Mouse (Mus musculus) ES-Bruce4 (cell line): ENCODE data around the gene Pakap. TPM values are rescaled to one million over a fixed set of nuclear protein-coding genes. Genes with fewer than 3 reads are reported as not detected.

Experiments
- H3K27ac ChIP-seq: 2 replicates; pipeline ENCODE4 v1.5.1; 2012; ENCODE audit warnings: low read length, inconsistent platforms; ENCODE audit not compliant: insufficient read depth
- H3K27me3 ChIP-seq: 2 replicates; pipeline ENCODE4 v1.6.1; 2012; ENCODE audit warnings: mild to moderate bottlenecking, low read length, inconsistent platforms; ENCODE audit not compliant: control insufficient read depth, poor library complexity, insufficient read depth, severe bottlenecking
- H3K36me3 ChIP-seq: 2 replicates; pipeline ENCODE4 v1.6.1; 2012; ENCODE audit warnings: inconsistent platforms, mild to moderate bottlenecking, low read length, moderate library complexity; ENCODE audit not compliant: control insufficient read depth, poor library complexity, insufficient read depth, severe bottlenecking
- H3K4me1 ChIP-seq: one replicate; pipeline ENCODE4 v1.8.1; 2011; ENCODE audit warnings: low read length; ENCODE audit not compliant: control insufficient read depth, insufficient read depth
- H3K4me3 ChIP-seq: 2 replicates; pipeline ENCODE4 v1.5.1; 2011; ENCODE audit warnings: low read depth, mild to moderate bottlenecking, low read length
- H3K9ac ChIP-seq: 2 replicates; pipeline ENCODE4 v1.6.1; 2012; ENCODE audit warnings: low read depth, mild to moderate bottlenecking, inconsistent platforms; ENCODE audit not compliant: poor library complexity, severe bottlenecking
- H3K9me3 ChIP-seq: replicated peaks from 2 replicates; pipeline ENCODE4 v1.6.1; 2012; ENCODE audit warnings: mild to moderate bottlenecking, low read length, inconsistent platforms; ENCODE audit not compliant: control insufficient read depth, poor library complexity, insufficient read depth, severe bottlenecking
- CTCF ChIP-seq: IDR thresholded peaks from one replicate; pipeline ENCODE4 v1.8.1; 2011; ENCODE audit warnings: low read depth, low read length
- EP300 ChIP-seq: IDR thresholded peaks from 2 replicates; pipeline ENCODE4 v1.6.1; 2011; ENCODE audit warnings: low read depth, low read length; ENCODE audit not compliant: insufficient read depth
- POLR2A ChIP-seq: IDR thresholded peaks from one replicate; pipeline ENCODE4 v1.8.1; 2011; ENCODE audit warnings: low read length; ENCODE audit not compliant: insufficient read depth
- polyA plus RNA-seq: library from polyadenylated mRNA; stranded (reverse); fragments of >200 nt; gene quantifications from 2 replicates; pipeline ENCODE4 v1.2.4, GENCODE M21; 2011; ENCODE audit warnings: low read depth; ENCODE audit not compliant: missing spikeins, insufficient read depth, insufficient read length

The Pakap gene
- polyA plus RNA-seq, 1 experiment = 2.4 TPM

GRCm38 (mm10) chr4:57922171-57922570 is 354.2 kb downstream of the Pakap start:
- no peak for TF ChIP-seq CTCF
- H3K4me3 ChIP-seq = no peak overlapping the region
- H3K36me3 ChIP-seq = no peaks in the 10 kb centered on the region
- no peak overlapping the region for H3K27ac ChIP-seq
- H3K4me1 ChIP-seq = peaks cover 5% of the 10 kb centered on the region
- no peaks in the 10 kb centered on the region for H3K27me3 ChIP-seq
- H3K9ac ChIP-seq = no peak overlapping the region
- no peaks in the 10 kb centered on the region for H3K9me3 ChIP-seq

DNA sequence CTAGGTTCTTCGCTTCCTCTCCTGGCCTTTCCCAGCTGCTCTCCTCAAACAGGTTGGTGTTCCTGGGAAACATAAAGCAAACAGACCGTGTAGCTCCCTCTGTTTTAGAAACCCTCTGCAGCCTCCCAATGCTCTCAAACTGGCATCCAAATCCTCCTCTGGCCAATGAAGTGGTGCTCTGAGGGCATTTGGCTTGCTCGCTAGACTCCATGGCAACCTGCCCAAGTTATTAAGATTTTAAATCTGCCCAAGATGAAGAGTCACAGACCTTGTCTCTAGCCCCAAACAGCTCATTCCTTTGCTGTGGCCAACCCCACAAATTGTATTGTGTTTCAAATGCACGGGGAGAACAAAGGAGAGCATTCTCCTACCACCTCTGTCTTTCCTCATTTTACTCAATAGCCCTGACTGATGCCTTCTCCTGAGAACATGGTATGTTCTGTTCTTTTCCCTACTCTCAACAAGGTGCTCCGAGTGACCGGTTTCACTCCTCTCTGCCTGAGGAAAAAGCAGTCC is 356.6 kb downstream of the Pakap start:
- Histone ChIP-seq H3K4me1 (peaks cover 5% of the 10 kb centered on the region), H3K36me3 (no peaks in the 10 kb centered on the region), H3K9me3 (no peaks in the 10 kb centered on the region), H3K27me3 (no peaks in the 10 kb centered on the region), H3K9ac (no peak overlapping the region), H3K4me3 (no peak overlapping the region), H3K27ac (no peak overlapping the region)
- TF ChIP-seq EP300 = no peak
- no peak for TF ChIP-seq CTCF
- no peak for TF ChIP-seq POLR2A

- TF ChIP-seq CTCF (no peak), POLR2A (no peak), EP300 (no peak)
- Histone ChIP-seq H3K36me3 (no peaks in the 10 kb centered on the region), H3K9ac (no peak overlapping the region), H3K27me3 (no peaks in the 10 kb centered on the region), H3K4me3 (no peak overlapping the region), H3K27ac (no peak overlapping the region), H3K9me3 (no peaks in the 10 kb centered on the region), H3K4me1 (peaks cover 2% of the 10 kb centered on the region)
Observed at GRCm38 (mm10) chr4:57927464-57928205, 359.7 kb downstream of the Pakap start.

DNA sequence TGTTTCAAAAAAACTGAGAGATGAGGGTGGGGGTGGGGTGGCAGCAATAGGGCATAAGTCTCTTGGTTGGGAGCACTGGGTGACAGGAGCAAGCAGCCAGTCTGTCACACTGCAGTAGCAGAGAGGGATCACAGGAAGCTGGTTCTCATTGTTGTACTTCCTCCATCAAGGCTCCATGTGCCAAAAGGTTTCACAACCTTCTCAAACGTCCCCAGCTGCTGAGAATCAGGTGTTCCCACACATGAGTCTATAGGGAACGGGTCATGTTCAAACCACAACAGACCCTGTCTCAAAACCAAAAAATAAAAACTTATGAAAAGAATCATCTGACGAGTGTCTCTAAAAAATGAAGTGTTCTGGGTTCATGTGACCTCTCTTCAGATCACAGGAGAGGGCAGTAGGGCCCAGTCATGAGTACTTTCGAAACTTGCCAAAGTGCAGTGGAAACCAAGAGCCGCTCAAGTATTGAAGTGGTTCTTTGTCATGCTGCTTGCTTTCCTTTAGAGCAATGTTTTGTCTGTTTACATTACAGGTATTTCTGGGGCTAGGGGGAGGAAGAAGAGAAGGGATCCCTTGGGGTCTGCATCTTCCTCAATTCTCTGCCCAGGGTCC is 362.7 kb downstream of the Pakap start:
- no peaks in the 10 kb centered on the region for H3K36me3 ChIP-seq
- H3K27me3 ChIP-seq = no peaks in the 10 kb centered on the region
- TF ChIP-seq CTCF (no peak), POLR2A (no peak)

GRCm38 (mm10) chr4:57934181-57934580 is 366.2 kb downstream of the Pakap start:
- TF ChIP-seq EP300 (0 out of 2 replicates have a peak, but pooled peaks have one; percentile 28), POLR2A (no peak), CTCF (no peak)
- H3K36me3 ChIP-seq = no peaks in the 10 kb centered on the region
- no peak overlapping the region for H3K4me3 ChIP-seq

More for the DNA sequence above, 362.7 kb downstream of the Pakap start:
- Histone ChIP-seq H3K4me1 (no peaks in the 10 kb centered on the region), H3K9ac (no peak overlapping the region), H3K4me3 (no peak overlapping the region), H3K9me3 (no peaks in the 10 kb centered on the region), H3K27ac (no peak overlapping the region)

GRCm38 (mm10) chr4:57937292-57937691 is 369.3 kb downstream of the Pakap start:
- Histone ChIP-seq H3K9ac (no peak overlapping the region), H3K4me3 (no peak overlapping the region), H3K36me3 (no peaks in the 10 kb centered on the region), H3K27ac (no peak overlapping the region), H3K9me3 (no peaks in the 10 kb centered on the region), H3K27me3 (no peaks in the 10 kb centered on the region), H3K4me1 (no peaks in the 10 kb centered on the region)
- TF ChIP-seq EP300 (no peak), POLR2A (no peak), CTCF (no peak)

More at GRCm38 (mm10) chr4:57934181-57934580, 366.2 kb downstream of the Pakap start:
- H3K4me1 ChIP-seq = no peaks in the 10 kb centered on the region
- H3K27ac ChIP-seq = no peak overlapping the region
- no peaks in the 10 kb centered on the region for H3K9me3 ChIP-seq
- no peak overlapping the region for H3K9ac ChIP-seq
- no peaks in the 10 kb centered on the region for H3K27me3 ChIP-seq
